Mouse (Mus musculus): ENCODE results near the gene Gm10306. TPM values are rescaled to one million over a fixed set of nuclear protein-coding genes. Genes with fewer than 3 reads are reported as not detected.

Gene Gm10306
- polyA plus RNA-seq (2012; rRNA removed) = not detected in 2 replicates

GRCm38 (mm10) chr4:94556265-94557054 lies at the start of gene Gm10306, which contains the start of gene Caap1:
Gene Gm10306 (plus strand): TSS chr4:94556546.
Gene Caap1 (minus strand): TSS chr4:94556796.

GRCm38 (mm10) chr4:94603031-94603629 lies 46.8 kb downstream of the Gm10306 start, which contains the start of gene Plaa:
Gene Plaa (minus strand): TSS chr4:94603244.

Other genes starting within 250 kb of the Gm10306 start
- 12.3 and 14.5 TPM in 2 replicates for gene Caap1, start 250 bp downstream of the Gm10306 start, polyA plus RNA-seq (2012; rRNA removed)
- gene Plaa, start 46.7 kb downstream of the Gm10306 start, polyA plus RNA-seq (2012; rRNA removed) = 47.2 and 50.5 TPM in 2 replicates
- gene Ift74, start 57.9 kb downstream of the Gm10306 start, polyA plus RNA-seq (2012; rRNA removed) = 13.8 and 15.6 TPM in 2 replicates
- gene Lrrc19, start 93.6 kb downstream of the Gm10306 start, polyA plus RNA-seq (2012; rRNA removed) = not detected in 2 replicates
- 6.9 and 7.2 TPM in 2 replicates for gene Tek, start 182.7 kb downstream of the Gm10306 start, polyA plus RNA-seq (2012; rRNA removed)

All from central nervous system, embryonic 18 days (tissue).